Mouse (Mus musculus): ENCODE measurements around the gene Acmsd. TPM values are rescaled to one million over a fixed set of nuclear protein-coding genes. Genes with fewer than 3 reads are reported as not detected.

Gene Acmsd
- polyA plus RNA-seq, 2 experiments: 4.5 to 7.1 TPM

- Histone ChIP-seq H3K4me1 (replicated peaks; ENCODE audit: control insufficient read depth in 2 of 2, insufficient read depth in 2 of 2, low read length in 1 of 2) (no peaks in the 10 kb centered on the region), H3K27ac (no peak overlapping the region), H3K4me2 (ENCODE audit: low read depth) (no peak overlapping the region), H3K4me3 (ENCODE audit: insufficient read depth in 1 of 2, low read depth in 2 of 2, low read length in 2 of 2) (no peak overlapping the region), H3K36me3 (replicated peaks; ENCODE audit: control insufficient read depth, insufficient read depth, low read depth) (no peaks in the 10 kb centered on the region), H3K27me3 (ENCODE audit: control insufficient read depth, insufficient read depth, low read length) (no peaks in the 10 kb centered on the region), H3K9ac (replicated peaks) (no peak overlapping the region), H3K9me3 (ENCODE audit: control insufficient read depth, low read length) (no peaks in the 10 kb centered on the region)
- 66% methylated on average over 8 of the region's 8 CpGs for WGBS (ENCODE audit: insufficient replicate concordance)
- ATAC-seq (ENCODE audit: insufficient read depth): no peak
- DNase-seq (ENCODE audit: low read depth in 3 of 3, low spot score in 3 of 3): no peak
- no peak for TF ChIP-seq EP300 (IDR thresholded peaks at IDR 0.05; ENCODE audit: low read depth)
These were observed 12.8 kb upstream of the Acmsd start for GRCm38 (mm10) chr1:127716441-127716840.

GRCm38 (mm10) chr1:127718290-127718689 is 10.9 kb upstream of the Acmsd start:
- TF ChIP-seq CTCF (IDR thresholded peaks at IDR 0.05; ENCODE audit: low read depth): no peak
- TF ChIP-seq EP300 (IDR thresholded peaks at IDR 0.05; ENCODE audit: low read depth): no peak
- Histone ChIP-seq H3K9me3 (ENCODE audit: control insufficient read depth, low read length) (no peaks in the 10 kb centered on the region), H3K4me2 (ENCODE audit: low read depth) (no peak overlapping the region), H3K27ac (no peak overlapping the region), H3K4me1 (replicated peaks; ENCODE audit: control insufficient read depth in 2 of 2, insufficient read depth in 2 of 2, low read length in 1 of 2) (no peaks in the 10 kb centered on the region), H3K4me3 (ENCODE audit: insufficient read depth in 1 of 2, low read depth in 2 of 2, low read length in 2 of 2) (no peak overlapping the region), H3K9ac (replicated peaks) (no peak overlapping the region), H3K27me3 (ENCODE audit: control insufficient read depth, insufficient read depth, low read length) (no peaks in the 10 kb centered on the region), H3K36me3 (replicated peaks; ENCODE audit: control insufficient read depth, insufficient read depth, low read depth) (no peaks in the 10 kb centered on the region)
- DNase-seq (ENCODE audit: low read depth in 3 of 3, low spot score in 3 of 3) (no peak), ATAC-seq (ENCODE audit: insufficient read depth) (no peak)
- WGBS (ENCODE audit: insufficient replicate concordance): 50% methylated on average over 1 of the region's 1 CpGs

- ATAC-seq (ENCODE audit: insufficient read depth) (no peak), DNase-seq (ENCODE audit: low read depth in 3 of 3, low spot score in 3 of 3) (no peak)
- no peak overlapping the region for H3K9ac ChIP-seq (replicated peaks)
- no peaks in the 10 kb centered on the region for H3K36me3 ChIP-seq (replicated peaks; ENCODE audit: control insufficient read depth, insufficient read depth, low read depth)
- no peak overlapping the region for H3K4me2 ChIP-seq (ENCODE audit: low read depth)
- 43% methylated on average over 2 of the region's 2 CpGs for WGBS (ENCODE audit: insufficient replicate concordance)
- no peaks in the 10 kb centered on the region for H3K27me3 ChIP-seq (ENCODE audit: control insufficient read depth, insufficient read depth, low read length)
- no peaks in the 10 kb centered on the region for H3K9me3 ChIP-seq (ENCODE audit: control insufficient read depth, low read length)
- no peak for TF ChIP-seq EP300 (IDR thresholded peaks at IDR 0.05; ENCODE audit: low read depth)
- no peak for TF ChIP-seq CTCF (IDR thresholded peaks at IDR 0.05; ENCODE audit: low read depth)
- no peaks in the 10 kb centered on the region for H3K4me1 ChIP-seq (replicated peaks; ENCODE audit: control insufficient read depth in 2 of 2, insufficient read depth in 2 of 2, low read length in 1 of 2)
- no peak overlapping the region for H3K4me3 ChIP-seq (ENCODE audit: insufficient read depth in 1 of 2, low read depth in 2 of 2, low read length in 2 of 2)
- H3K27ac ChIP-seq: no peak overlapping the region
These were observed 5.6 kb upstream of the Acmsd start for GRCm38 (mm10) chr1:127723596-127723995.

- no peaks in the 10 kb centered on the region for H3K4me1 ChIP-seq (replicated peaks; ENCODE audit: control insufficient read depth in 2 of 2, insufficient read depth in 2 of 2, low read length in 1 of 2)
- TF ChIP-seq CTCF (IDR thresholded peaks at IDR 0.05; ENCODE audit: low read depth): no peak
- TF ChIP-seq EP300 (IDR thresholded peaks at IDR 0.05; ENCODE audit: low read depth): no peak
- ATAC-seq (ENCODE audit: insufficient read depth) (no peak), DNase-seq (ENCODE audit: low read depth in 3 of 3, low spot score in 3 of 3) (no peak)
- no peaks in the 10 kb centered on the region for H3K9me3 ChIP-seq (ENCODE audit: control insufficient read depth, low read length)
- H3K36me3 ChIP-seq (replicated peaks; ENCODE audit: control insufficient read depth, insufficient read depth, low read depth): no peaks in the 10 kb centered on the region
- H3K4me3 ChIP-seq (ENCODE audit: insufficient read depth in 1 of 2, low read depth in 2 of 2, low read length in 2 of 2): no peak overlapping the region
- no peaks in the 10 kb centered on the region for H3K27me3 ChIP-seq (ENCODE audit: control insufficient read depth, insufficient read depth, low read length)
- H3K27ac ChIP-seq: no peak overlapping the region
- no peak overlapping the region for H3K4me2 ChIP-seq (ENCODE audit: low read depth)
- no peak overlapping the region for H3K9ac ChIP-seq (replicated peaks)
- 42% methylated on average over 3 of the region's 3 CpGs for WGBS (ENCODE audit: insufficient replicate concordance)
These were observed 1.9 kb downstream of the Acmsd start for GRCm38 (mm10) chr1:127731086-127731485.

- TF ChIP-seq EP300 (IDR thresholded peaks at IDR 0.05; ENCODE audit: low read depth) (no peak), CTCF (IDR thresholded peaks at IDR 0.05; ENCODE audit: low read depth) (no peak)
- DNase-seq (ENCODE audit: low read depth in 3 of 3, low spot score in 3 of 3) (no peak), ATAC-seq (ENCODE audit: insufficient read depth) (no peak)
- Histone ChIP-seq H3K27me3 (ENCODE audit: control insufficient read depth, insufficient read depth, low read length) (no peaks in the 10 kb centered on the region), H3K4me2 (ENCODE audit: low read depth) (no peak overlapping the region), H3K9me3 (ENCODE audit: control insufficient read depth, low read length) (no peaks in the 10 kb centered on the region), H3K4me1 (replicated peaks; ENCODE audit: control insufficient read depth in 2 of 2, insufficient read depth in 2 of 2, low read length in 1 of 2) (no peaks in the 10 kb centered on the region), H3K4me3 (ENCODE audit: insufficient read depth in 1 of 2, low read depth in 2 of 2, low read length in 2 of 2) (no peak overlapping the region), H3K36me3 (replicated peaks; ENCODE audit: control insufficient read depth, insufficient read depth, low read depth) (no peaks in the 10 kb centered on the region), H3K9ac (replicated peaks) (no peak overlapping the region), H3K27ac (no peak overlapping the region)
- WGBS (ENCODE audit: insufficient replicate concordance): 61% methylated on average over 3 of the region's 3 CpGs
These were observed 3.2 kb downstream of the Acmsd start for GRCm38 (mm10) chr1:127732435-127732834.
